Mouse (Mus musculus) liver, embryonic 14.5 days (tissue): ENCODE results near the gene Txndc9. TPM values are rescaled to one million over a fixed set of nuclear protein-coding genes. Genes with fewer than 3 reads are reported as not detected.

Experiments
- ATAC-seq: fragments of 200-750 bp; cut with Nextera tagmentation; 2 replicates; pipeline ENCODE4 v1.8.0; 2017; ENCODE audit warnings: moderate number of reproducible peaks, mild to moderate bottlenecking, moderate library complexity; ENCODE audit not compliant: insufficient read depth
- DNase-seq, 3 experiments: peaks; one replicate each; pipeline ENCODE4 v3.0.0-alpha.2; 2012 to 2013; ENCODE audit warnings: low read depth in 3 of 3, low spot score in 3 of 3
- H3K27ac ChIP-seq: fragments of 300-500 bp; sonication (generic); 2 replicates; pipeline ENCODE4 v1.5.1; 2014; ENCODE audit warnings: moderate library complexity, mild to moderate bottlenecking, control low read depth, inconsistent platforms
- H3K27me3 ChIP-seq: fragments of 300-500 bp; sonication (generic); 2 replicates; pipeline ENCODE4 v1.6.1; 2014; ENCODE audit warnings: mild to moderate bottlenecking, low read length, moderate library complexity; ENCODE audit not compliant: control insufficient read depth, insufficient read depth
- H3K36me3 ChIP-seq: fragments of 300-500 bp; sonication (generic); replicated peaks from 2 replicates; pipeline ENCODE4 v1.6.1; 2014; ENCODE audit warnings: low read depth; ENCODE audit not compliant: control insufficient read depth, insufficient read depth
- H3K4me1 ChIP-seq, 2 experiments: fragments of 200-500 bp in 1 of 2; fragments of 300-500 bp in 1 of 2; sonication (generic) in 1 of 2; replicated peaks; 2 replicates each; pipeline ENCODE4 v1.6.1; 2012 to 2014; ENCODE audit warnings: antibody characterized with exemption in 1 of 2, inconsistent platforms in 1 of 2, low read length in 1 of 2; ENCODE audit not compliant: control insufficient read depth in 2 of 2, insufficient read depth in 2 of 2
- H3K4me2 ChIP-seq: fragments of 300-500 bp; sonication (generic); 2 replicates; pipeline ENCODE4 v1.6.1; 2014; ENCODE audit warnings: low read depth, mild to moderate bottlenecking, control low read depth, moderate library complexity
- H3K4me3 ChIP-seq, 2 experiments: fragments of 200-500 bp in 1 of 2; fragments of 300-500 bp in 1 of 2; sonication (generic) in 1 of 2; 2 replicates each; pipeline ENCODE4 v1.5.1; 2012 to 2014; ENCODE audit warnings: low read depth in 2 of 2, low read length in 2 of 2, mild to moderate bottlenecking in 2 of 2, control low read depth in 1 of 2, inconsistent platforms in 1 of 2, moderate library complexity in 1 of 2; ENCODE audit not compliant: insufficient read depth in 1 of 2
- H3K9ac ChIP-seq: fragments of 300-500 bp; sonication (generic); replicated peaks from 2 replicates; pipeline ENCODE4 v1.6.1; 2014; ENCODE audit warnings: mild to moderate bottlenecking, control low read depth, moderate library complexity
- H3K9me3 ChIP-seq: fragments of 300-500 bp; sonication (generic); 2 replicates; pipeline ENCODE4 v1.6.1; 2016; ENCODE audit warnings: low read length, mixed read lengths; ENCODE audit not compliant: control insufficient read depth
- CTCF ChIP-seq: IDR thresholded peaks from 2 replicates; pipeline ENCODE4 v1.5.1; 2016; ENCODE audit warnings: antibody characterized with exemption, low read depth, control low read depth
- EP300 ChIP-seq: IDR thresholded peaks from 2 replicates; pipeline ENCODE4 v1.6.1; 2016; ENCODE audit warnings: antibody characterized with exemption, low read depth
- WGBS: fragments of 180-500 bp; shearing (Covaris S2); extraction: QIAGEN DNeasy Blood & Tissue Kit; methylation state at CpG from one replicate; pipeline ENCODE4 v1.1.7; 2014; ENCODE audit not compliant: insufficient replicate concordance; 5-methylcytosine and 5-hydroxymethylcytosine counted together
- polyA plus RNA-seq, 2 experiments: library from polyadenylated mRNA; depleted of rRNA in 1 of 2; stranded (reverse) in 1 of 2; unstranded in 1 of 2; fragments of >200 nt; fragmentation: Nextera tagmentation in 1 of 2; extraction: Ambion mirVana in 1 of 2; gene quantifications; 2 replicates each; pipeline versions ENCODE4 v1.2.1 to v1.2.3; 2012 to 2014

The Txndc9 gene
- polyA plus RNA-seq, 2 experiments: 20.5 to 65.9 TPM

DNA sequence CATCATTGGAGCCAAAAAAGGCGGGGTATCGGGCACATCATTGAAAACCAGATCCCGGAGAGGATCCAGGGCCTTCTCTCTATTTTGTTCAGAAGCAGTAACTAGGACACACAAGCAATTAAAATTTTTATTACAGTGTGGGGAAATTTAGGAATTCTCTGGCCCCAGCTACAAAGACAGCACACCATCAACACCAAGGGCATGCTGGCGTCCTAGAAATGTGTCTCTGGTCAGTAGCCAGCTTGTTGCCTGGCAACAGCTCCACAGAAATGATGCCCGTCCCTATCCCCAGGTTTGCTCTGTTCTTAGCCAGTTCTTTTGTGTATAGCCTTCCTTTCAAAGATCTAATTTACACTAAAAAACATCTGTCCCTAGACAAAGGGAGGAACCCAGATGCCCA is 38.2 kb downstream of the Txndc9 start:
- Histone ChIP-seq H3K27me3 (no peaks in the 10 kb centered on the region), H3K4me2 (no peak overlapping the region), H3K4me1 (no peaks in the 10 kb centered on the region), H3K9ac (no peak overlapping the region), H3K27ac (no peak overlapping the region), H3K4me3 (no peak overlapping the region), H3K36me3 (no peaks in the 10 kb centered on the region), H3K9me3 (no peaks in the 10 kb centered on the region)
- no peak for ATAC-seq
- no peak for TF ChIP-seq CTCF
- no peak for TF ChIP-seq EP300
- DNase-seq: no peak
- WGBS: 62% methylated on average over 5 of the region's 5 CpGs

DNA sequence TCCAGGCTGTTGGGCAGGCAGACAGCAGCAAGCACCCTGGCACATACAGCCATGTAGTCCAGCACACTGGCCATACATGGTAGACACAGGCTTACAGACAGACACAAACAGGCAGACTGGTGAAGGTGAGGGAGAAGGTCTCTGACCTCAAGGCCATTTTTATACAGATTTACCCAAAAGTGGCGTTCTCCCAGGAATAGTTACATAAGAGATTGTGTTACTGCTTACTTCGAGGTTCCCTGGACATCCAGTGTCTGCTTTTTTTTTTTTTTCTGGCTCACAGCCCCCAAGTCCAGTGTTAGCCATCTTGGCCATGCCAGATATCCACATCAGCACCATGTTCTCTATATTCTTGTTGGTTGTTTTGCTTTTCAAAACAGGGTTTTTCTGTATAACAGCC is 39.2 kb downstream of the Txndc9 start:
- DNase-seq (no peak), ATAC-seq (no peak)
- H3K9ac ChIP-seq: no peak overlapping the region
- no peak overlapping the region for H3K4me3 ChIP-seq
- 30% methylated on average over 2 of the region's 2 CpGs for WGBS
- no peaks in the 10 kb centered on the region for H3K27me3 ChIP-seq
- TF ChIP-seq CTCF: no peak
- TF ChIP-seq EP300: no peak
- no peak overlapping the region for H3K27ac ChIP-seq
- no peaks in the 10 kb centered on the region for H3K36me3 ChIP-seq
- H3K4me1 ChIP-seq: no peaks in the 10 kb centered on the region
- no peak overlapping the region for H3K4me2 ChIP-seq
- no peaks in the 10 kb centered on the region for H3K9me3 ChIP-seq

DNA sequence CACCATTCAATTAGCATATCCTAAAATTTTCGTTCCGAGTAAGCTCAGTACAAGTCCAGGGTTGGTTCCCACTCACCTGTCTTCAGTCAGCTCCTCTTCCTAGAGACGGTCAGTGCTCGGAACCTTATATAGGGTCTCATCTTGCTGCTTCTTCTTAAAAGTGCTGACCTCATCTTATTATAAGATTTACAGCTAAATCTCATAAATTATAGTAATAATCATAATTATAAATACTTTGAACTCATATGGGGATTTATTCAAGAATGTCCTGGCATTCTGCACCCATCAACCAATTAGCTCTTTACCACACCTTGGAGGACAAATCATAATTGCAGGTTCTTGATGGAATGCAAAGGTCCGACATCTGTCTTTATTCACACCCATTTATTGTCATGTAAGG is 40.0 kb downstream of the Txndc9 start, which contains the start of gene Lyg1:
Gene Lyg1 (minus strand): TSS at position 101 of the 400 bp plus-strand sequence.
- no peaks in the 10 kb centered on the region for H3K4me1 ChIP-seq
- 60% methylated on average over 5 of the region's 5 CpGs for WGBS
- no peak for DNase-seq
- H3K4me2 ChIP-seq: no peak within 1 kb of the TSS
- ATAC-seq: no peak
- no peak within 1 kb of the TSS for H3K27ac ChIP-seq
- no peaks in the 10 kb centered on the region for H3K9me3 ChIP-seq
- no peak within 1 kb of the TSS for H3K9ac ChIP-seq
- no peaks in the 10 kb centered on the region for H3K36me3 ChIP-seq
- TF ChIP-seq CTCF: no peak
- no peak for TF ChIP-seq EP300
- no peak within 1 kb of the TSS for H3K4me3 ChIP-seq
- no peaks in the 10 kb centered on the region for H3K27me3 ChIP-seq

DNA sequence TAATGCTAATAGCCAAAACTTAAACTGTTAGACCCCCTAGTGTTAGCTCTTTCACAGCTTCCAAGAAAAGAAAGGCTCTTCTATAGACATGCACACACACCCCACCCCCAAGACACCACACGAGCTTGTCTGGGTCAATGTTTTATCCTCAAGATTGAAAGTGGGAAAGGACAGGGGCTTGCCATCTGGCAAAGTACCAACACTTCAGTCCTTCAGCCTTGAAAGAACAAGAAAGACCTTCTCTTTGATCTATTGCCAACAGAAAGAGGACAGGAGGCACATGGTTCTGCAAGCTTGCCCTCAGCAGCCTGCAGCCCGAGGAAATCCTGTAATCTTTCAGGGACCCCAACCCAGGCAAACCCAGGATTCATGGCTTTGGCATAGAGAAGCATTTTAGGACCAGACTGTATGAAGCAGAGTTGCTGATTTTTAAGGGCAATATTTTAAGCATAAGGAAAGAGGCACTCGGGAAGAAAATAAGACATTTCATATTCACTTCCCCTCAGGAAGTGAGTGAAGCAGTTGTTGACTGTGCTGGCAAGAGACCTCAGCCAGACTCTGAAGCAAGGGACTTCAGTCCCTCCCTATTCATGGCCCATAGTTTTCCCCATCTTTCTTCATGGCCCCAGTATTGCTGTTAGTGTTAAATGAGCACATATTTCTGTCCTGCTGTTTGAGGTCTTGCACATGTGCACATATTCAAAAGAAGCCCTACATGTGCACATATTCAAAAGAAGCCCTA is 40.8 kb downstream of the Txndc9 start:
- 15% methylated on average over 3 of the region's 3 CpGs for WGBS

DNA sequence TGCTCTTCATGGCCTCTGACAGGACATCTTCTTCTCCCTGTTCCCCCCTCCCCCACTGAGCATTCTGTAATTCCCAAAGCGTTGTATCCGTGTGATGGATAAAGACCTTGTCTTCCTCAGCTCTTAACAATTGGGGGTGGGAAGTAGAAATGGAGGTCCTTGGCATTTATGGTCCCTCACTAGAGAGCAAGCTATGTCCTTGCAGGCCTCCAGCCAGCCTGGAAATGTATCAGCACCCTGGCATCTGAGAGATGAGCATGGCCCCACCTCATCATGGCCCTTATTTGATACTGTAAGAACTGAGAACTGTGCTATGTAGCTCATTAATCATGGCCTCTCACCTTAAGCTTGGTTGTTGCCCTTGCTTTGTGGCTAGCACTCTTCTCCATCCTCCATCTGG is 42.4 kb downstream of the Txndc9 start:
- Histone ChIP-seq H3K9ac (no peak overlapping the region), H3K4me1 (no peaks in the 10 kb centered on the region), H3K4me3 (no peak overlapping the region), H3K27ac (no peak overlapping the region), H3K4me2 (no peak overlapping the region), H3K9me3 (no peaks in the 10 kb centered on the region), H3K36me3 (no peaks in the 10 kb centered on the region), H3K27me3 (no peaks in the 10 kb centered on the region)
- WGBS: 50% methylated on average over 2 of the region's 2 CpGs
- ATAC-seq (no peak), DNase-seq (no peak)
- TF ChIP-seq EP300: no peak

More for the DNA sequence above, 40.8 kb downstream of the Txndc9 start:
- no peak for DNase-seq
- Histone ChIP-seq H3K27ac (no peak overlapping the region), H3K27me3 (no peaks in the 10 kb centered on the region), H3K4me3 (no peak overlapping the region), H3K4me1 (no peaks in the 10 kb centered on the region), H3K9ac (no peak overlapping the region), H3K4me2 (no peak overlapping the region), H3K9me3 (no peaks in the 10 kb centered on the region), H3K36me3 (no peaks in the 10 kb centered on the region)
- TF ChIP-seq CTCF: no peak
- no peak for TF ChIP-seq EP300
- no peak for ATAC-seq
